Mouse (Mus musculus) ES-E14 (cell line): ENCODE measurements at regions not wholly inside any gene's neighbourhood (a gene's known extent, or its start where the extent isn't known, plus 50 kb on each side); places are given as distances from the start of the nearest gene placed in this dataset.

Source experiments
- CHD2 ChIP-seq: IDR thresholded peaks from 2 replicates; pipeline ENCODE4 v1.6.1; 2014; ENCODE audit warnings: mild to moderate bottlenecking, low read depth, low read length, inconsistent platforms
- MAFK ChIP-seq: IDR thresholded peaks from 2 replicates; pipeline ENCODE4 v1.6.1; 2014; ENCODE audit warnings: mild to moderate bottlenecking, low read depth, low read length, inconsistent platforms; ENCODE audit not compliant: insufficient read depth
- ZC3H11A ChIP-seq: IDR thresholded peaks from 2 replicates; pipeline ENCODE4 v1.6.1; 2012; ENCODE audit warnings: low read depth, mild to moderate bottlenecking, inconsistent platforms, low read length, borderline replicate concordance
- ZNF384 ChIP-seq: IDR thresholded peaks from 2 replicates; pipeline ENCODE4 v1.6.1; 2012; ENCODE audit warnings: low read depth, low read length, inconsistent platforms

DNA sequence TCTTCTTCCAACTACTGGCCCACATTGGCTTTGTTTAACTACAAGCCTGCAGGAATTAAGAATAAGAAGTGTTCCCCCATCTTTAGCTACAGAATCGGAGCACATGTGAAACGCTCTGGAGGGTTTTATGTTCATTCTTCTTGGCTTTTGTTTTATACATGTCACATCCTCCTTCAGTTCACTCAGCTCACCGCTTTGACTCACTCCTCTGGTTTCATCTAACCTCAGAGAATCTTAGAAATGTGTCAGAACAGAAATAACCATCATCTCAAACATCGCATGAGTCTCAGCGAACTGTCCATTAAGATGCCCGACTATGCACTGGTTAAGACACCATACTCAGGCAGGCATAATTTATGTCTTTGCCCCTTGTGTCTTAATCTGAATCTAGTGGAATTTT, 255.1 kb upstream of the Gm765 start:
- TF ChIP-seq ZC3H11A (no peak), MAFK (no peak), ZNF384 (no peak), CHD2 (no peak)
